ENCODE assay signal across 8 mouse cellular contexts in the genomic region with DNA sequence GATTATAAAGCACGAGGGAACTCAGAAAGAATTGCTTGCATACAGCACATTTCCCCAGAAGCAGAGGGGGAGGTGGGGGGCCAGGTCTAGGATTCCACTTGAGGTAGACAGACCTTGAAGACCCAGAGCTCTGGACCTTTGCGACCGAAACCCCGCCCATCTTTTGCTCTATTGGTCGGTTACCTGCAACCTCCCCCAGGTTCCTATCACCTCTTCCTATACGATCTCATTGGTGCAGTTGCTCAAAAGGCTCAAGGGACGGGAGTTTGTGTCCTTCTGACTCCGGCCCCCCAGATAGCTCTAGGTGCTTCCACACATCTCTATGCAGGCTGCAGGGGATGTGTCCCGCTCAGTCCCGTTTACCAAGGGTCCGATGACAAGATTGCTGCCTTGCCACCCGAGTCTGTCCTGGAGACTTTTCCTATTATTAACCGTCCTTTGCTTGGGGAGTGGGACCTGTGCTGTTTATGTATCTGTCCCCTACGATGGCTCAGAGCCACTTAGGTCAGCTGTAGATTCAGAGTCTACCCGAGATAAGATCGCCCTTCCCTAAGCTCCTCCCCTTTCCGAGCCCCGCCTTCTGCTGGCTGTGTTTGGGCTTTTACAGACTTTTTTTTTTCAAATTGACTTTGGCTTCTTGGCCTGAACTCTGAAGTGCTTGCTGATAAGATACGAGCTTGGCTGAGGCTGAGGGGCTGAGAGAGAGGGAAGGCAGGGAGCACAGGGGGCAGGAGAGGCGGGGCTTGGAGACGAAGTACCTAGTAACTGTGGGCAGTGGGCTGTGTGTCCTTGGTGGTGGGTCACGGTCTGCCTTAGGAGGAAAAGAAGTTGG. TPM values are rescaled to one million over a fixed set of nuclear protein-coding genes. Genes with fewer than 3 reads are reported as not detected.
DNase-seq lines count a peak whose midpoint lies in the region; ATAC-seq and TF ChIP-seq lines count a peak whose summit lies in the region.

No protein-coding gene starts in this region.

- 12% methylated on average over 22 of the region's 22 CpGs for WGBS in forebrain, embryonic 12.5 days
- WGBS in hindbrain, postnatal 0 days, result 10% methylated on average over 22 of the region's 22 CpGs
- WGBS in liver, embryonic 11.5 days, result 6% methylated on average over 22 of the region's 22 CpGs

- peak overlapping the region; percentile 54 for H3K4me2 ChIP-seq in forebrain, embryonic 12.5 days
- H3K4me2 ChIP-seq in hindbrain, postnatal 0 days (ENCODE audit: low read depth, low read length), result peak overlapping the region; percentile 51
- H3K4me2 ChIP-seq in liver, embryonic 11.5 days, result peak overlapping the region; percentile 65

- no peak overlapping the region for H3K9ac ChIP-seq in forebrain, embryonic 12.5 days
- H3K9ac ChIP-seq in hindbrain, postnatal 0 days (replicated peaks; ENCODE audit: low read length), result no peak overlapping the region
- no peak overlapping the region; the same call in 1 of the 2 replicates for H3K9ac ChIP-seq in liver, embryonic 11.5 days (ENCODE audit: low read depth, low read length)

- no peak overlapping the region for H3K27ac ChIP-seq in forebrain, embryonic 12.5 days
- no peak overlapping the region for H3K27ac ChIP-seq in hindbrain, postnatal 0 days
- H3K27ac ChIP-seq in liver, embryonic 11.5 days (ENCODE audit: low read depth, low read length), result peak overlapping the region; percentile 50; the same call in 1 of the 2 replicates

- DNase-seq in CD4-positive helper T cell, adult 2 months (ENCODE audit: low read depth, low spot score), result peak; percentile 75
- DNase-seq in T-cell, adult 2 months (ENCODE audit: low spot score), result peak; percentile 34
- DNase-seq in hindbrain, postnatal 0 days (ENCODE audit: low spot score), result no peak
- peak; percentile 65 for DNase-seq in liver, embryonic 11.5 days (ENCODE audit: low spot score)
- peak; percentile 68 for DNase-seq in naive thymus-derived CD4-positive, alpha-beta T cell, adult 2 months (ENCODE audit: low read depth)
- DNase-seq in gastrocnemius, postnatal 10 days, result no peak
- DNase-seq in right cerebral cortex, adult 2 months (ENCODE audit: low spot score in 2 of 2), result no peak

- peaks cover 9% of the 10 kb centered on the region for H3K4me1 ChIP-seq in forebrain, embryonic 12.5 days
- no peaks in the 10 kb centered on the region for H3K4me1 ChIP-seq in hindbrain, postnatal 0 days (ENCODE audit: insufficient read depth, low read length)
- peaks cover 34% of the 10 kb centered on the region for H3K4me1 ChIP-seq in liver, embryonic 11.5 days (replicated peaks; ENCODE audit: control insufficient read depth, insufficient read depth, low read length)

- no peaks in the 10 kb centered on the region for H3K36me3 ChIP-seq in forebrain, embryonic 12.5 days (replicated peaks)
- H3K36me3 ChIP-seq in hindbrain, postnatal 0 days (ENCODE audit: insufficient read depth, low read length), result no peaks in the 10 kb centered on the region
- H3K36me3 ChIP-seq in liver, embryonic 11.5 days (ENCODE audit: control insufficient read depth, insufficient read depth, low read length), result no peaks in the 10 kb centered on the region

- TF ChIP-seq CTCF in hindbrain, postnatal 0 days (IDR thresholded peaks at IDR 0.05; ENCODE audit: low read depth), result no peak

- no peak for ATAC-seq in forebrain, embryonic 12.5 days (ENCODE audit: low FRiP score)
- ATAC-seq in hindbrain, postnatal 0 days, result no peak
- ATAC-seq in liver, embryonic 11.5 days (replicated peaks; ENCODE audit: low FRiP score), result peak; percentile 61

- peaks cover 23% of the 10 kb centered on the region for H3K27me3 ChIP-seq in forebrain, embryonic 12.5 days
- H3K27me3 ChIP-seq in hindbrain, postnatal 0 days (ENCODE audit: insufficient read depth, low read length), result no peaks in the 10 kb centered on the region
- no peaks in the 10 kb centered on the region; the same call in 1 of the 2 replicates for H3K27me3 ChIP-seq in liver, embryonic 11.5 days (replicated peaks; ENCODE audit: control insufficient read depth, insufficient read depth, low read length)

- no peaks in the 10 kb centered on the region for H3K9me3 ChIP-seq in forebrain, embryonic 12.5 days
- no peaks in the 10 kb centered on the region for H3K9me3 ChIP-seq in hindbrain, postnatal 0 days (ENCODE audit: low read length)
- no peaks in the 10 kb centered on the region for H3K9me3 ChIP-seq in liver, embryonic 11.5 days (ENCODE audit: control insufficient read depth, low read length)

- peak overlapping the region; percentile 24 for H3K4me3 ChIP-seq in forebrain, embryonic 12.5 days (replicated peaks)
- peak overlapping the region; percentile 26 for H3K4me3 ChIP-seq in hindbrain, postnatal 0 days (ENCODE audit: low read length)
- H3K4me3 ChIP-seq in liver, embryonic 11.5 days (ENCODE audit: low read depth, low read length), result peak overlapping the region; percentile 22

RNA-seq across cellular contexts. Expression of a gene that starts 44.1 kb away (rescaled TPM):
- 94.1 and 104 TPM in 2 replicates for polyA plus RNA-seq in forebrain, embryonic 12.5 days (2016; fragmentation: Nextera tagmentation; extraction: Ambion mirVana)
- 35.7 and 39.2 TPM in 2 replicates for total RNA-seq in hindbrain, postnatal 0 days (2014; rRNA removed)
- 60.0 and 60.1 TPM in 2 replicates for polyA plus RNA-seq in hindbrain, postnatal 0 days (2015; fragmentation: Nextera tagmentation; extraction: Ambion mirVana)
- 50.7 and 53.6 TPM in 2 replicates for polyA plus RNA-seq in liver, embryonic 11.5 days (2014; fragmentation: Nextera tagmentation; extraction: Ambion mirVana)
- total RNA-seq in gastrocnemius, postnatal 10 days (2021), result 10 to 100 TPM; 16.4 to 22.7 TPM

Comparison
In these comparisons a context has a peak if more than half of its experiments do, and no peak if none do; other contexts are left out.
1. DNase-seq: peak in CD4-positive helper T cell, adult 2 months (single experiment), T-cell, adult 2 months (single experiment), liver, embryonic 11.5 days (single experiment) and naive thymus-derived CD4-positive, alpha-beta T cell, adult 2 months (single experiment); none in hindbrain, postnatal 0 days (single experiment), gastrocnemius, postnatal 10 days (single experiment) and right cerebral cortex, adult 2 months (0 of 2).
2. Peak in every context shown above with its lines, with median percentiles within 50 percentile points of each other: H3K4me2 ChIP-seq and H3K4me3 ChIP-seq.